Mouse (Mus musculus): ENCODE results near the gene Nkx2-3.

The Nkx2-3 gene

DNA sequence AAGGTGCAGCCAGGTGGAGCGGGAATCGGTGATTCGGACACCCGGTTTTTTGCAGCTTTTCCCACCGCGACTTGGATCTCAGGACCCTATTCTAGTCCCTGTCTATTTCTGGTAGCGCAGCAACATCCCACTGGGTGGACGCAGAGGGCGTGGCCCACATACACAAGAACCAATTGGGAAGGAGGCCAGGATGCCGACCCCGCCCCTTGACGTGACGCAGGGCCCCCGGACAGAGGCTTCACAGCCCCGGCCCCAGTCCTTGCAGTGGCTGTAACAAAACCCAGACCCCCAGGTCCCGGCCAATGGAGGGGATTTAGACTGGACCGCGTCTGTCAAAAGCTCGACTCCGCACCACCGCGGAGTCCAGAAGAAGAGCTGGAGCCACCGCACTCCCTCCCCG, at the start of gene Nkx2-3:
Gene Nkx2-3, plus strand, starts transcription at position 275 of the 400 bp plus-strand sequence.
- DNase-seq: peak; percentile 44

DNA sequence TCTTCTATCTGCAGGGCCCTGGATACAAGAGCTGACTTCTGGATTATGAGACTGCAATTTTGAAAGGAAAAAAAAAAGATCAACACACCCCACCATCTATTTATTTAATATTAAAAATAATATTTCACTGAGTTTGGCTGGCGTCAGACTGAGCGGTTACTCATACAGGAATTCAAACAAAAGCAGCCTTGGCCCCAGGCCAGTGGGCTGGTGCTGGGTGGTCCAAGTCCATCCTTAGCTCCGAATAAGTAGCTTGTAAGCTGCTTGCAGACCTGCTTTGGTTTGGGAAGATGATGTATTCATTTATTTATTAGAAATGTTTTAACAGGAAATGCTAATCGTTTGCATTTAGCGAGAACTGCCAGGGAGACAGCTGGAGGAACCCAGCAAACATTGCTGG, 49.0 kb upstream of the Nkx2-3 start:
- peak; percentile 32 for DNase-seq

DNA sequence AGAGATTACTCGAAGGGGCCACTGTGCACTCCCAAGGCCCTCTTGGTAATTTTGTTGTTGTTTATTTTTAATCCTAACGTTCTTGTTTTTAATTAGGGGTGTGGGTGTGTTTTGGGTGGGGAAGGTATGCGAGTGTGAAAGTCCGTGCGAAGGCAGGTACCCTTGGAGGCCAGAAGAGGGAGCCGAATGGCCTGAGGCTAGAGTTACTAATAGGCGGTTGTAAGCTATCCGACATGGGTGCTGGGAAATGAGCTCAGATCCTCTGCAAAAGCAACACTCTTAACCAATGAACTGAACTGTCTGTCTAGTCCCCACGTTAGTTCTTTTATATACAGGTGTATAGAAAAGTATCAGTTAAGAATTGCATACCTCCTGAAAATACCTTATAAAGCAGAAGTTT, 43.8 kb upstream of the Nkx2-3 start:
- no peak for DNase-seq

DNA sequence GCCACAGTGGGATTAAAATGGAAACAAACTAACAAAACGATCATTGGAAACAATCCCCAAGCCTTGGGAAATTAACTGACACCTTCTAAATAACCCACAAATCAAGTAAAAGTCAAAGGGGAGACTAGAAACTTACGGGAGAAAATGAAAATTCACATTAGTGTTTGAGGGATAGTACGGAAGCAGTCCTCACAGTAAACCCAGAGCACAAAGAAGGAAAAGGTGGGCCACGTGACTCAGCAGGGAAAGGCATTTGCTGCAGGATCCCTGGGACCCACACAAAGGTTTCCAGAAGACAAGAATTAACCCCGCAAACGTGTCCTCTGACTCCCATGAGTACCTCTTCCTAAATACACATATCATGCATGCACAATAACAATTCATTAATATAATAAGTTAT, 43.0 kb upstream of the Nkx2-3 start:
- no peak for DNase-seq

DNA sequence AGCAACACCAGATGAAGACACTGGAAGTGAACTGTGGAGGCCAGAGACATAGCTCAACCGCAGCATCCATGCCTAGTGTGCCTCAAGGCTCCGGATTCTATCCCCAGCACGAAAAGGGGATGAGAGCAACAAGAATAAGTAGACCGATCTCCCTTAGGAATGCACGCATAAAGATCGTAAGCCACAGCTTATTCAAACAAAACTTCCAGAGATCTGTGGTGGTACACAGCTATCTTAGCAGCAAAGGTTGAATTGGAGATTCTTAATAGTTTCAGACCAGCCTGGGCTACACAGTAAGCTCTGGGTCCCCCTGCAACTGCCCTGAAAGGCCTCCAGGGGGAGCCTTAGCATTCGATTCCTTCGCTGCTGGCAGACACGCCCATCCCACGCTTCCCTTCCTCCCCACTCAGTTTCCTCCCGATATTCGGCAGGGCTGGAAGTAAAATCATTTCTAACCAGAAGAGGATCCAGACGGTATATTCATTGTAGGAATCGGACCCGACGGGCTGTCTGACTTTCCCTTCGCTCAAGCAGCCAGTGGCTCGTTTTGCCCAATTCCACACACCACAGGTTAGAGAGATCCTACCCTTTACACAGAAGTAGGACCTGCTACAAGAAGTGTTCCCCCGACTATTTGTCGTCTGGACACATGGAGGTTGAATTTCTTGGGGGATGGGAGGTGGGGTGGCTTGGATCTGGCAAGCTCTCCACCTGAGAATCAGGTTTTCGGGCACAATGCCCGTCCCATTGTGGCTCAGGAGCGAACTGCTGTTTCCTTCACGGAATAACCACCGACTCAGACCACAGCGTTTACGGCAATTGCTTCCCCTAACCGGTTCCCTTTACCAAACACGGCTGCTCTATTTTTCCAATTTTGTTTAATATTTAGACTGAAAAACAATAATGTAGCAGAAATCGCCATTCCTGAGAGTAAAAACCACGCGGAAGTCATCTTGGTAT, 41.0 kb upstream of the Nkx2-3 start:
- peak; percentile 81 for DNase-seq

DNA sequence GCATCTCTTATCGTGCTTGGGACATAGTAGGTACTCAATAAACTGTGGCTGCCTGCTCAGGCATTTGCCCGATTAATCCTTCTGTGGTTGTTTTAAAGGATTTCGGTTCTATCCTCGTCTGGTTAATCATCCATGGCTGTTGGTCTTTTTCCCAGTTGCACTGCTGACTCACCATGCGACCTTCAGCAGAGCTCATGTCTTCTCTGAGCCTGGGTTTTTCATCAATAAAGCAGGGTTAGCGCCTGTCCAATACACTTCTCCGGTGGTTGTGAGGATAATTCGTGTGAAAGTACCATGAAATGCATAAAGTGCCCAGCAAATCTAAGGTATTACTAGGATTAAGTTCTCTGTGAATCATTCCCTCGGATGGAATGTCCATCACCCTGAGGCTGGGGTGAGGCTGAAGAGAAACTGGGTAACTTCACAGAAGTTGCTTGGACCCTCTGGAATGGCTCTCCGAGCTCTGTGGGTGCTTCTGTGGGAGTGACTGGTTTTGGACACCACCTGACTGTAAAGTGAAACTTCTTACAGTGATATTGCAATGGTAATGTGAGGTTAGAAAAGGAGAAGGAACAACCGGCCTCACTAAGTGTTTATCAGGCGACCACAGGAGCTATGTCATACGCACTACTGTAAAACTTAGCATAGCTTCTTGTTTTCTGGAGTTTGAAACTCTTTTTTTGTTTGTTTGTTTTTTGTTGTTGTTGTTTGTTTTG, 32.9 kb upstream of the Nkx2-3 start:
- DNase-seq: peak; percentile 57

DNA sequence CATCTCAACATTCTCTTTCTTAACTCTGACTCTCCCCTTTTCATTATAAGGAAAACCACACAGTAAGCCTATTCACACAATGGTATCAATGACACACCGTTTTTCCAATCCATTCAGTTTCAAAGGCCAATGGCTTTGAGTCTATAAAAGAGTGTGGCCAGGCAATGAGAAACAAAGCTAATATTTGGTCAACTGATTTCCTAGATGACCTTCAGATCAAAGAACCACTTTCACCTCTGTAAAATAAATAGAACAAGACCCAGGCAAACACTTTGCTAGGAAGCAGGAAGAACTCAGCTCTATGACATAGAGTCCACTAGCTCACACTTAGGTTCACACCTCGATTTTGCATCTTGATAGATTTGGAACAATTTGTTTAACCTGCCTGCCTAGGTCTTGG, 30.9 kb upstream of the Nkx2-3 start:
- DNase-seq: no peak

DNA sequence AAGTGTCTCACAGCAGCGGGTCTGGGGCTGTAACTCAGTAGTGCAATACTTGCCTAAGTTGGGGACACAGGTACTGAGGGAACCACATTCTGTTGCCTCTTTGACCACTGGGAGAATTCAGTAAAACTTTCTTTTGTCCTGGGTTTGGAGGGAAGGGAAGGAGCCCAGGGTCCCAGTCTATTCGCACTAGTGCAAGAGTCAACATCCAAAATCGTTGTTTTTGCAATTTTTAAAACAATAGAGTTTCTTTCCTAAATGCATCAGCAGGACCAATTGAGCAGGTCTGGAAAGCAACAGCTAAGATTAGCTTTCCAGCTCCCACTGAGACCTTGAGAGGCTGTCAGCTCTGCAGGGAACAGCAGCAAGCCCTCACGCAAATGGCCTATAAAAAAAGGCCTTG, 28.9 kb upstream of the Nkx2-3 start:
- DNase-seq: no peak

DNA sequence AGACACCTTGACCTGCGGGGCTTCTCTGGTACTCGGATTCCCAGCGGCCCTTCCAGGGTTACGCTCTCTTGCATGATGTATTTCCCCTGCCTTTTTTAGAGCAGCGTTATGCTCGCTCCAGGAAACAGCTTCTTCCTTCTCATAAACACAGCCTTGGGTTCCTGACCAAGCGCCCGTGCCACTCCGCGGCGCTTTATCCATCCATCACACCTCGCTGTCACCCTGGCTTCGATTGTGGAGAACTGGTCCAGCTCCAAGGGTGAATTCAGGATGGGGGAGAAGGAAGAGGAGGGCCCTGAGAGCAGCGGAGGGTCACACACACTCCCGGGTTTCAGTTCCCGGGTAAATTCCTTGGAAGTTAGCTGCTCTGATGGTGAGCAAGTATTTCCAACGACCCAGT, 28.5 kb upstream of the Nkx2-3 start:
- DNase-seq: no peak

DNA sequence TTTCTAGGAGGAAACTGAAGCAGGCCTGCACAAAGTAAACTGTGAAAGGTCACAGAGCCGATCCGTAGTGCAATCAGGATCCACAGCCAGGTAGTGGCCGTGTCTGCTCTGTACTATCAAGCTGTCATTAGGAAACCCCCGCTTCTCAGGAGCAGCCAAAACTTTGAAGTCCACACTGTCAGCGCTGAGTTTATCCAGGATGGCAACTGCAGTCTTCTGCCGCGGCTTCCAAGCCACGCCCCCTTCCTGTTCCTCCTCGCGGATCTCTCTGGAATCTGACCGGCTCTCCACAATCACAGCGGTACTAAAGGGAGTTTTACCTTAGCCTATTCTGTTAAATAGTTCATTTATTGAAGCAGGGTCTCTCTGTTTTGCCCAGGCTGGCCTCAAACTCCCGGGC, 27.3 kb upstream of the Nkx2-3 start:
- peak; percentile 70 for DNase-seq

DNA sequence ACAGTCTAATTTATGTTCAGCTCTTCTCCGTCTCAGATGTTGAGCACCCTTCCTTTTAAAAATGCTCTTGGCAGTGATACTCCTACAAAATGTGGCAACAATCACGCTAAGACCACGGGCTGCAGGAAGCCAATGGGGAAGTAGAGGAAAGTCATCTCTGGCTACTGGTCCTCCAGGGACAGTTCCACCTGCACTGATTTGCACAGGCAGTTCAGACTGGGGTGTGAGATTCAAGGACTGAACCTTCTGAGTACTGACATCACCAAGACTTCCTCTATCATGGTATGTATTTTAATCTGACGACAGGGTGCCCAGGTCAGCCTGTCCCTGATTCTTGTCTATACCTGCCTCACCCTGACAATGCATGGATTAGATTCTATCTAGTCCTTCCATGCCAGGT, 20.1 kb upstream of the Nkx2-3 start:
- no peak for DNase-seq

DNA sequence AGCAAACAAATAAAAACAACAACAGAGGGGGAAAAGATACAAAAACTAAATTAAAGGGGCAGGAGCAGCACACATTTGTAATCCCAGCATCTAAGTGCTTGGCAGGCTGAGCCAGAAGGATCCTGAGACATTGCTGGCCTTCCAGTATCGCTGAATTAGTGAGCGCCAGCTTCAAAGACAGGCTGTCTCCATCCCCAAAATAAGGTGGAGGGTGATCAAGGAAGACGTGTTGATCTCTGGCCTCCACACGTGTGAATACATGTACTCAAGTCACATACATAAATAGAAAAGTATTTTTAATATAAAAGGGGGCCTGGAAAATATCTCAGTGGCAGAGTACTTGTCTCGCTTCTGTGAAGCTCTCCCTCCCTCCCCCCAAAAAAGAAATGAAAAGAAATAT, 15.1 kb upstream of the Nkx2-3 start:
- no peak for DNase-seq

DNA sequence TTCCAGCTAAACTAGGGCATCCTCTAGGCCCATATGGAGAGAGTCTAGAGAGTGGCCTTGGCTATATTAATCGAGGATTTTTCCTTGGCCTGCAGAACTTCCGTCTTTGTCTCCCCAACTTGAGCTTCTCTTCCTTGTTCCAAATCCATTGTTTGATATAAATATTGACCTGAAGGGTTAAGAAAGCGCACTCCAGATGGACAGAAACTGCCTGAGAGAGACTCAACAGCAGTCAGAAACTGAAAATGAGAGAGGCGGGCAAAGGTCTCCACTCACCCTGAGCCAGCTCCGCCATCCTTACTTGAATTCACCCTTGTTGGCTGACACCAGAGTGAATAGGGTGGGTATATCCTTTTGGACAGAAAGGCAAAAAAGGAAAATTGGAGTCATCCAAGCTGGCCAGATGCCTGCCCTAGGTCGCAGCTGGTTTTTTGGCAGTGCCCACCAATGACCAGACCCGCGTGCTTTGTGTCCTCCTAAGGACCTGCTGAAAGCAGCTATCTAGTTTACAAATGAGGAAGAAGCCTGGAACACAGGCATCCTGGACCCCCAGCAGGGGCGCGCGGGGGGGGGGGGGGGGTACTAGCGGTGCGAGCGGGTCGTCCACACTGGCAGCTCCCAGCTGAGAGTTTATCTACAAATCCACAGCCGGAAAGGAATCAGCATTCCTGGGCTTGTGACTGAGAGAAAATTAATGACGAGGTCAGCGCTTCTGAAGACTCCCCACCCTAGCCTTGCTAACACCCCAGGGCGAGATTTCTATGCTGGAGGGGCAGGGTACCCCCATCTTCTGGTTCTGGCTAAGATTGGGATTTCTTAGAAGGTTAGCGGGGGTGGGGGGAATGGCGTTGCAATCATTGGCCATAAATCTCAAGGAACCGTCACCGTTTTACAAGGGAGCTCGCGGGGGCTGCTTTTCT, 13.1 kb upstream of the Nkx2-3 start:
- no peak for DNase-seq

DNA sequence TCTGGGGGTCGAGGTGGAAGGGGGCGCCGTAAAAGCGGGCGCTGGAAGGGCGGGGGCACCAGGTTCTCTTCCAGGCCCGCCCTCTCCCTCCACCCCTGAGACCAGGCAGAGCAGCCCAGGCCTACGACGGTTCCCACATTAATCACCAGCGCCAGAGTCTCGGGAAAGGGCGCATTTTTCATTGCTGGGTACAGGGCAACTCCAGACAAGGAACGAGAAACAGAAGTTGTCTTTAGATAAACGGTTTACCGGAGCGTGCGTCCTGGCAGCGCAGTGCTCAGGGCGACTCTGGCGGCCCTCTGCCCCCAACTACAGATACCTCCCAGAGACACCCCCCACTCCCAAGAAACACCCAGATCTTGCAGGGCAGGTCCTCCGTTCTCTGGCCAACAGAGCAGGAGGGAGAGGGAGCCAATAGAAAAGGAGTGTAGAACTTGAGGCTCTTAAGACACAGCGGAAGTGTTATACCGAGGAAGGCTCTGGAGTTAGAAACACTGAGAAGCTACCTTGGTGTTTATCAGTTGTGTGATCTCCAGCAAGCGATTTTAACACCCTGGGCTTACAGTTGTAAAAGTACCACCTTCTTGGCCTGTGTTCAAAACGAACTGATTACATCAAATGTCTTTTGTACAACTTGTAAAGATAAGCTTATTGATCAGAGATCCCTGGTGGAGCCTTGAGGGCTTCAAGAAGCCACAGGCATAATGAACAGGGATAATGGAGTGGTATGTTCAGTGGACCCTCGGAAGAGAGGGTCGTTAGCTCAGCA, 12.2 kb upstream of the Nkx2-3 start:
- DNase-seq: no peak

DNA sequence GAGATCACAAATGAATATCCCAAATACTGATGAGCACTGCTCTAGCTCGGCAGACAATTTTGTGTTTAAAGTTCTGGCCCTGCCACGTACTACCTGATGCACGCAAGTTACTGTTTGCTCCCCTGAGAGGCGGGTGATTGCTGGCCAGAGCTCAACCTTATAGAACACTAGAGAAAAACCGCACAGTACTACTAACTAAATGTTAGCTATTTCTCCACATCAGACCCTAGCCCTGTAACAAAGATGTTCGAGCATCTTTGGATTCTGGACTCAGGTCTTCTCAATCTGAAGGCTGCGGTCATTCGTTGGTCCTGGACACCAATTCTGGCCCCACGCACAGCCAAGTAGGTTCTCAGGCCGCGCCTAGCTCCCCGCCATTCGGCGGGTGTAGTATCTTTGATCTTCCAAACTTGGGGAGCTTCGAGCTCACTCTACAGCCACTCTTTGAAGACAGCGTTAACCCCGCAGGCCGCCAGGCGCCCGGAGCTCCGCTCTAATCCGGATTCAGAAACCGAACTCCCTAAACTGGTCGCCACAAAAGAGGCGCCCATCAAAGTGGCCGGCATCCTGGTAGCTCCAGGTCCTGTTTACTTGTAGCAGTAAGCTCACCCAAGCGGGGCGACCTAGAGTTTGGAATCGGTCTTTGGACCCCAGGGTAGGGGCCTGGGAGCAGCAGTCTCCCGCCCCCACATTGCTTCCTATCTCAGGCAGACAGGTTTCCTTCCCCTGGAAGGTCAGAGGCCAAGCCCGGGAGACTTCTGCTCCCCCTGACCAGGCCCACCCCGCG, 11.4 kb upstream of the Nkx2-3 start:
- DNase-seq: no peak

DNA sequence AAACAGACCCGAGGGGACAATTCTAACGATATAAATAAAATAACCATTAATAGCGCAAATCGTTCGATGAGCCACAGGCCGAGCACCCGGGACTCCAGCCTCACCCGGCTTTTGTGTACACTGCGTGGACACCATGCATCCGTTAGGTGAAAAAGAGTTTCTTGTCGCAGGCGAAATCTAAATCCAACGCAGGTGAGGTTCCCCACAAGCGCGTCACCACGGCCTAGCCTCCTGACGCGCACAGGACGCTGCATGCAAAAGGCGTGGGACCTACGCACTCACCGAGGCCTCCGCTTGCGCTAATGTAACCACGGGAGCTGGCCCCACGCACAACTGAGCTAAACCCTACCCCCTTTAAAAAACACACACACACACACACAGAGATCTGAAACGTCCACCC, 10.7 kb upstream of the Nkx2-3 start:
- DNase-seq: no peak

DNA sequence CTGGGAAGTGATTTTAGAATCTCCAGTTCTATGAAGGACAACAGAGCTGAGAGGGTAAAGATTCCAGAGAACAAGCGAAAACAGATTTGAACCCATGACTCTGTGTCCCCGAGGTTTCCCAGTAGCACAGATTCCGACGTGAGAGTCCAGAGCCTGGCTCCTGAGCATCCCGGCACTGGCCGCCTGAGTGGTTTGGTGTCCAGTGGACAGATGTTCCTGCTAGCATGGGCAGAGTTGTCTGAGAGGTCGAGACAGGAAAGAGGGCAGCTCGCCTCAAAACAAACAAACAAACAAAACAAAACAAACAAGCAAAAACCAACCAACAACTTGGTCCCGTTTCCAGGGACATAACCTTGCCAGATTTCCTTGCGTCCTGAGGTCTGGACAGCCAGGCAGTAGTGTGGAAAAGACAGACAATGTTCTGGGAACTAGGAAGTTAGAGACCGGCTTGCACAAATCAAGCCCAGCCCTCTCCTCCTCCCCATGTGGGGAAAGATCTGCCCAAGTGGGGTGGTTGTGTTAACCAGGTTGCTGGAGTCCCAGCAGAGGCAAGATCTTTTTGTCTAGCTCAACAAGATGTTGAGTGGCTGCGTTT, 10.0 kb upstream of the Nkx2-3 start:
- no peak for DNase-seq

DNA sequence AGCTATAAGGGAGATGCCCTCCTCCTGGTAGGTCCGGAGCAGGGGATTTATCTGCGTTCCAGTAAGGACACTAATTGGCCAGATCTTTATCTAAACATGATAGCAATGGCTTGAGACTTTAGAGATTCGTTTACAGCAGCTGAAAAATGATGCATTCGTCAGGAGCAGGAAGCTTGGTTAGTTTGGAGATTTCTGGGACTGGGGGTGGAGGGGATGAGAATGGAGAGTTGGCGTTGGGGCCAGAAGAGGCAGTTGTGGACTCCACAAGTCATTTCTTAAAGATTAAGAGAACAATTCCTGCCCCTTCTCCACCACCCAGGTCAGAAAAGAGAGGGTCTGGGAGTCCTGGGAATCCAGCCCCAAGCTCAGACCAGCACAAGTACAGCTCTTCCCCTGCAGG, 8.6 kb upstream of the Nkx2-3 start:
- DNase-seq: no peak

DNA sequence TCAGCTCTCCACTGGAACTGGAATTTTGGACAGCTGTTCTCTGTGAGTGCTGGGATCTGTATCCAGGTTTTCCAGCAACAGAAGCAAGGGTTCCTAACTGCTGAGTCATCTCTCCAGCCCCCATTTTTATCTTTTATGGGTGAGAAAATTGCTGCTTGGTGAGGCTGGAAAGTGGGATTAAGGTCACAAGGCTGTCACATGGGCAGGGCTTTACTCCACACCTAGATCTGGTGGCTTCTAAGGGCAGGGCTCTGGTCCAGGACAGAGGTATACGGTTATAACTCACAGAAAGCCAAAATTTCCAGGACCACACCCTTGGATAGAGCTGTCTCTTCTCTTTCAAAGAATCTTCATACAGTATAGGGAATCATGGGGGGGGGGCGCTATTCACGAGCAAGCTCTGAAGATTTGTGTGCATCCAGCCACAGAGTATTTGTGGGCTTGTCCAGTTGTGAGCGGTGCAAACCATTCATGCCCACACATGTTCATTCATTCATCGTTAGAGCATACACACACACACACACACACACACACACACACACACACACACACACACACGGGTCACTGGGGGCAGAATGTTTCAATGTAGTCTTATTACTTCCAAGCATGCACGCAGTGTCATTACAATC, 7.5 kb upstream of the Nkx2-3 start:
- no peak for DNase-seq

All from kidney, postnatal 14 days (tissue).